In the genomic region with DNA sequence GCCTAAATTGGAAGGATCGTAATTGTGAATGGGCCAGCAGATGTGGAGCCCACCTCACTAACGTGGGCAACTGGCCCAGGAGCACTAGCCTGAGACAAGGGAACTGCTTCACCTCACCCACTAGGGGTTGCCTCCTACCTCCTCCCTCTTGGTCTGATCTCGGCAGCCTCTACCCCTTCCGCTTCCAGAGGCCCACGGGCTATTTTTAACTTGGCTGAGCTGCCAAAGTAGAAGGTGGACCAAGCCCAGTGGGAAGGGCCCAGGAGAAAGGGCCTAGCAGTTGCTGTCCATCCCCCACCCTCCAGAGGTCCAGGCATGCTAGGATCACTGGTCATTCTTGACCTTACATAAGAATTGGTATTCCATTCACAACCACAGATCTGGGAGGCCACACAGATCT, we compare ENCODE assay signal across 8 mouse cellular contexts. TPM values are rescaled to one million over a fixed set of nuclear protein-coding genes. Genes with fewer than 3 reads are reported as not detected.
DNase-seq lines count a peak whose midpoint lies in the region; ATAC-seq and TF ChIP-seq lines count a peak whose summit lies in the region.
"Had no signal": no experiment of that assay in that cellular context is flagged by ENCODE, and none has a peak within 500 bp of the region (broad histone marks: within the 10 kb centered on the region; RNA-seq: fewer than 3 reads in every experiment).

No protein-coding gene starts in this region.

- H3K9me3 ChIP-seq in forebrain, embryonic 13.5 days (replicated peaks) = no peaks in the 10 kb centered on the region

- H3K4me3 ChIP-seq in kidney, adult 2 months (ENCODE audit: insufficient read depth, low read depth, low read length) = no peak overlapping the region
- no peak overlapping the region for H3K4me3 ChIP-seq in forebrain, embryonic 13.5 days

- intact Hi-C loops in gastrocnemius, postnatal 14 days (cut with DNase I; ENCODE audit: low total_unique reads) = no loop called here

- no peak for TF ChIP-seq POLR2A in kidney, adult 2 months (IDR thresholded peaks at IDR 0.05; ENCODE audit: low read depth, low read length)

- TF ChIP-seq CTCF in kidney, adult 2 months (conservative IDR thresholded peaks at IDR 0.05; ENCODE audit: insufficient read depth, insufficient read length, low read depth, low read length) = no peak

- H3K9ac ChIP-seq in forebrain, embryonic 13.5 days = no peak overlapping the region

- no peak overlapping the region for H3K4me2 ChIP-seq in forebrain, embryonic 13.5 days

- 28% methylated on average over 5 of the region's 5 CpGs for WGBS in kidney, adult 2 months
- WGBS in forebrain, embryonic 13.5 days = 59% methylated on average over 5 of the region's 5 CpGs

- peak overlapping the region; percentile 78 for H3K27ac ChIP-seq in kidney, adult 2 months (ENCODE audit: insufficient read depth, low read depth, low read length)
- H3K27ac ChIP-seq in forebrain, embryonic 13.5 days = no peak overlapping the region

- peak; percentile 60 for DNase-seq in cerebellum, adult 9-11 months
- peak; percentile 64 for DNase-seq in gastrocnemius, postnatal 14 days
- peak; percentile 84 for DNase-seq in kidney, adult 2 months
- peak; percentile 53 for DNase-seq in lung, postnatal 14 days
- no peak for DNase-seq in spleen, postnatal 36 days (ENCODE audit: low spot score in 2 of 2)
- no peak for DNase-seq in retina, embryonic 14.5 days (ENCODE audit: low spot score)

- H3K36me3 ChIP-seq in kidney, adult 2 months (ENCODE audit: control insufficient read depth, insufficient read depth, low read length) = no peaks in the 10 kb centered on the region
- H3K36me3 ChIP-seq in forebrain, embryonic 13.5 days (ENCODE audit: poor library complexity, severe bottlenecking) = no peaks in the 10 kb centered on the region

- no peaks in the 10 kb centered on the region for H3K27me3 ChIP-seq in kidney, adult 2 months (replicated peaks; ENCODE audit: control insufficient read depth, insufficient read depth, low read length)
- H3K27me3 ChIP-seq in forebrain, embryonic 13.5 days = no peaks in the 10 kb centered on the region

- no peaks in the 10 kb centered on the region for H3K4me1 ChIP-seq in kidney, adult 2 months (ENCODE audit: control insufficient read depth, insufficient read depth, low read length)
- no peaks in the 10 kb centered on the region for H3K4me1 ChIP-seq in forebrain, embryonic 13.5 days

- no peak for ATAC-seq in forebrain, embryonic 13.5 days

RNA-seq across cellular contexts. Expression of a gene that starts 12.0 kb away (rescaled TPM):
- 1 to 10 TPM; 5.3 to 5.7 TPM for total RNA-seq in gastrocnemius, postnatal 14 days (2021)
- polyA plus RNA-seq in kidney, adult 2 months (2012; rRNA removed) = 7.7 and 8.0 TPM in 2 replicates
- polyA plus RNA-seq in forebrain, embryonic 13.5 days (2015; fragmentation: Nextera tagmentation; extraction: Ambion mirVana) = 10.2 and 12.8 TPM in 2 replicates

RNA-seq across cellular contexts. Expression of a gene that starts 21.8 kb away (rescaled TPM):
- total RNA-seq in gastrocnemius, postnatal 14 days (2021) = not detected
- not detected in 2 replicates for polyA plus RNA-seq in kidney, adult 2 months (2012; rRNA removed)
- 0.16 TPM in 1 of 2 replicates, not detected in the other for polyA plus RNA-seq in forebrain, embryonic 13.5 days (2015; fragmentation: Nextera tagmentation; extraction: Ambion mirVana)
- polyA plus RNA-seq: brain, embryonic 14.5 days had no signal

RNA-seq across cellular contexts. Expression of a gene that starts 25.7 kb away (rescaled TPM):
- total RNA-seq in gastrocnemius, postnatal 14 days (2021) = 10 to 100 TPM; 58.7 to 59.4 TPM
- polyA plus RNA-seq in kidney, adult 2 months (2012; rRNA removed) = 35.2 and 41.5 TPM in 2 replicates
- polyA plus RNA-seq in forebrain, embryonic 13.5 days (2015; fragmentation: Nextera tagmentation; extraction: Ambion mirVana) = 133 and 138 TPM in 2 replicates

RNA-seq across cellular contexts. Expression of a gene that starts 49.0 kb away (rescaled TPM):
- 10 to 100 TPM; 47.8 to 51.8 TPM for total RNA-seq in gastrocnemius, postnatal 14 days (2021)
- 55.5 and 65.1 TPM in 2 replicates for polyA plus RNA-seq in kidney, adult 2 months (2012; rRNA removed)
- polyA plus RNA-seq in forebrain, embryonic 13.5 days (2015; fragmentation: Nextera tagmentation; extraction: Ambion mirVana) = 140 and 165 TPM in 2 replicates

Comparison
In these comparisons a context has a peak if more than half of its experiments do, and no peak if none do; other contexts are left out.
1. DNase-seq: peak in cerebellum, adult 9-11 months (single experiment), gastrocnemius, postnatal 14 days (single experiment), kidney, adult 2 months (single experiment) and lung, postnatal 14 days (single experiment); none in spleen, postnatal 36 days (0 of 2) and retina, embryonic 14.5 days (single experiment).